Mouse (Mus musculus) adrenal gland, adult 2 months (tissue): Measurements from ENCODE around the gene Knl1. TPM values are rescaled to one million over a fixed set of nuclear protein-coding genes. Genes with fewer than 3 reads are reported as not detected.

Source experiments
- polyA plus RNA-seq: library from polyadenylated mRNA; depleted of rRNA; stranded (reverse); fragments of >200 nt; gene quantifications from 2 replicates; pipeline ENCODE4 v1.2.3, GENCODE M21; 2012; rRNA removed
- total RNA-seq, 2 experiments: library from RNA; stranded (reverse); gene quantifications; 2 replicates each; pipeline ENCODE4 v1.2.3; 2021

Knl1 gene
- total and polyA plus RNA-seq, 3 experiments = 0.06 to 1.4 (median 0.59) TPM

Other genes with a start within 250 kb of the Knl1 start
- gene Knstrn, start 233.1 kb upstream of the Knl1 start, total RNA-seq = 1 to 10 TPM; 1.8 to 2.1 TPM
- gene Knstrn, start 233.1 kb upstream of the Knl1 start, polyA plus RNA-seq = 0.26 and 0.65 TPM in 2 replicates
- 100 to 1,000 TPM; 245 to 355 TPM for gene Ivd, start 185.2 kb upstream of the Knl1 start, total RNA-seq
- 205 and 242 TPM in 2 replicates for gene Ivd, start 185.2 kb upstream of the Knl1 start, polyA plus RNA-seq
- 10 to 100 TPM; 36.5 to 46.0 TPM for gene Bahd1, start 146.7 kb upstream of the Knl1 start, total RNA-seq
- gene Bahd1, start 146.7 kb upstream of the Knl1 start, polyA plus RNA-seq = 59.5 and 60.3 TPM in 2 replicates
- 10 to 100 TPM in 1 of 2 experiments, 1 to 10 TPM in 1; 7.8 to 15.7 TPM for gene Chst14, start 120.6 kb upstream of the Knl1 start, total RNA-seq
- gene Chst14, start 120.6 kb upstream of the Knl1 start, polyA plus RNA-seq = 21.6 and 22.0 TPM in 2 replicates
- gene Ccdc32, start 17.7 kb upstream of the Knl1 start, total RNA-seq = 10 to 100 TPM; 13.1 to 21.5 TPM
- 3.3 and 3.8 TPM in 2 replicates for gene Ccdc32, start 17.7 kb upstream of the Knl1 start, polyA plus RNA-seq
- 1 to 10 TPM; 4.1 to 5.5 TPM for gene Rpusd2, start 12.3 kb upstream of the Knl1 start, total RNA-seq
- gene Rpusd2, start 12.3 kb upstream of the Knl1 start, polyA plus RNA-seq = 3.2 and 3.5 TPM in 2 replicates
- 1 to 10 TPM in 1 of 2 experiments, under 1 TPM in 1; 0.76 to 1.3 TPM for gene Rad51, start 65.7 kb downstream of the Knl1 start, total RNA-seq
- gene Rad51, start 65.7 kb downstream of the Knl1 start, polyA plus RNA-seq = 0.46 and 0.79 TPM in 2 replicates
- gene Rmdn3, start 109.9 kb downstream of the Knl1 start, total RNA-seq = 10 to 100 TPM; 59.2 to 72.7 TPM
- gene Rmdn3, start 109.9 kb downstream of the Knl1 start, polyA plus RNA-seq = 26.6 and 28.5 TPM in 2 replicates
- 10 to 100 TPM; 20.2 to 22.5 TPM for gene Gchfr, start 120.7 kb downstream of the Knl1 start, total RNA-seq
- gene Gchfr, start 120.7 kb downstream of the Knl1 start, polyA plus RNA-seq = 34.4 and 38.1 TPM in 2 replicates
- under 1 TPM; 0.09 to 0.28 TPM for gene Gm14137, start 127.4 kb downstream of the Knl1 start, total RNA-seq
- gene Gm14137, start 127.4 kb downstream of the Knl1 start, polyA plus RNA-seq = 0.04 and 0.17 TPM in 2 replicates
- 10 to 100 TPM; 29.5 to 36.1 TPM for gene Zfyve19, start 161.5 kb downstream of the Knl1 start, total RNA-seq
- gene Zfyve19, start 161.5 kb downstream of the Knl1 start, polyA plus RNA-seq = 30.4 and 33.4 TPM in 2 replicates
- 10 to 100 TPM; 12.3 to 21.0 TPM for gene Dnajc17, start 161.7 kb downstream of the Knl1 start, total RNA-seq
- 3.6 and 3.7 TPM in 2 replicates for gene Dnajc17, start 161.7 kb downstream of the Knl1 start, polyA plus RNA-seq
- not detected for gene Ppp1r14d, start 182.8 kb downstream of the Knl1 start, total RNA-seq
- not detected in 2 replicates for gene Ppp1r14d, start 182.8 kb downstream of the Knl1 start, polyA plus RNA-seq
- gene Spint1, start 190.2 kb downstream of the Knl1 start, total RNA-seq = 1 to 10 TPM; 1.8 to 3.4 TPM
- gene Spint1, start 190.2 kb downstream of the Knl1 start, polyA plus RNA-seq = 1.9 and 2.9 TPM in 2 replicates
- gene Rhov, start 224.2 kb downstream of the Knl1 start, total RNA-seq = 1 to 10 TPM in 1 of 2 experiments, under 1 TPM in 1; 0.23 to 2.2 TPM
- gene Rhov, start 224.2 kb downstream of the Knl1 start, polyA plus RNA-seq = 0.34 and 0.91 TPM in 2 replicates
- gene Vps18, start 241.6 kb downstream of the Knl1 start, total RNA-seq = 10 to 100 TPM; 21.2 to 22.0 TPM
- gene Vps18, start 241.6 kb downstream of the Knl1 start, polyA plus RNA-seq = 27.6 and 30.1 TPM in 2 replicates